Mouse (Mus musculus): ENCODE results near the gene Fads3. TPM values are rescaled to one million over a fixed set of nuclear protein-coding genes. Genes with fewer than 3 reads are reported as not detected.

Gene Fads3
- total and polyA plus RNA-seq, 2 experiments: 1.4 to 4.8 TPM

DNA sequence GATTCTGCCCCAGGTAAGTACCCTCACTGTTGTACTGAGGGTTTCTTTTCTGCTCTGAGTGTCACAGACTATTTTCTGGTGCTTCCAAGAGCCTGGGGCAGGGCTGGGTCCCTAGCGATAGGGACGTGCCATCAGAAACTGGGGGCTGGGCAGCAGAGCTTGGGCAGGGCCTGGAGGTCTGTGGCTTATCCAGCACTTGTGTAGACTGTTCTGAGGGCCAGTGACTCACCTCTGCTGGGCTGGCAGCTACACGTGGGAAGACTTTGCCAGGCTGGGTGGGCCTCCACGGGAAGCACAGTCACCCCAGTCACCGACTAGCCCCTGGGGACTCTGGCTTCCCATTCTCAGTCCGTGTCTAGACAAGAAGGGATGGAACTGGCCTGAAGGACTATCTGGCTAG lies 863 bp downstream of the Fads3 start:
- Histone ChIP-seq H3K9ac (ENCODE audit: low read depth, low read length) (no peak overlapping the region), H3K79me2 (ENCODE audit: control insufficient read depth, insufficient read depth, low read length) (no peaks in the 10 kb centered on the region), H3K4me1 (ENCODE audit: control insufficient read depth, insufficient read depth, low read length) (peaks cover 13% of the 10 kb centered on the region), H3K36me3 (ENCODE audit: control insufficient read depth, insufficient read depth, low read length) (no peaks in the 10 kb centered on the region), H3K27me3 (ENCODE audit: control insufficient read depth, insufficient read depth, low read length) (no peaks in the 10 kb centered on the region), H3K27ac (replicated peaks; ENCODE audit: insufficient read depth, low read depth, low read length) (no peak overlapping the region), H3K4me3 (ENCODE audit: insufficient read depth, low read depth, low read length) (peak overlapping the region; percentile 66)
- no peak for DNase-seq (ENCODE audit: extremely low read depth, low read depth, low spot score)
- 63% methylated on average over 6 of the region's 6 CpGs for WGBS
- TF ChIP-seq CTCF (IDR thresholded peaks at IDR 0.05; ENCODE audit: low read depth, low read length) (no peak), POLR2A (IDR thresholded peaks at IDR 0.05; ENCODE audit: extremely low read depth, insufficient read depth, low read length) (no peak)

DNA sequence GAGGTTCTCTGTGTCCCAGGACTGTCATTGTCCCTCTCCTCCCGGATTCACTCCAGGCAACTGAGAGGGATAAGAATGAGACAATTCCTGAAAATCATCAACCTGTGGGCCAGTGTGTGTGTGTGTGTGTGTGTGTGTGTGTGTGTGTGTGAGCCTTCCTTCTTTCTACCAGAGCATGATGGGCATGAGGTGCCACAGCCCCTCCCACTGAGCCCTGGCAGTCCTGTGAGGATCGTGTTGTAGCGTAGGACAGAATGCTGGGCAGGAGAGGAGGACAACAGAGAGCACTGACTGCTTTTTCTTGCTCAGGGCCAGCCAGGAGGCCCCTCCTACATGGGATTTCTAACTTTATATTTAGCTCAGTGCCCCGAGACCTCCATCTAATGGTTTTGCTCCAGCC lies 1.4 kb downstream of the Fads3 start:
- WGBS: 83% methylated on average over 4 of the region's 4 CpGs
- Histone ChIP-seq H3K27me3 (ENCODE audit: control insufficient read depth, insufficient read depth, low read length) (no peaks in the 10 kb centered on the region), H3K36me3 (ENCODE audit: control insufficient read depth, insufficient read depth, low read length) (no peaks in the 10 kb centered on the region), H3K27ac (replicated peaks; ENCODE audit: insufficient read depth, low read depth, low read length) (no peak overlapping the region), H3K9ac (ENCODE audit: low read depth, low read length) (no peak overlapping the region), H3K4me1 (ENCODE audit: control insufficient read depth, insufficient read depth, low read length) (peaks cover 13% of the 10 kb centered on the region), H3K4me3 (ENCODE audit: insufficient read depth, low read depth, low read length) (no peak overlapping the region), H3K79me2 (ENCODE audit: control insufficient read depth, insufficient read depth, low read length) (no peaks in the 10 kb centered on the region)
- DNase-seq (ENCODE audit: extremely low read depth, low read depth, low spot score): no peak
- TF ChIP-seq CTCF (IDR thresholded peaks at IDR 0.05; ENCODE audit: low read depth, low read length) (no peak), POLR2A (IDR thresholded peaks at IDR 0.05; ENCODE audit: extremely low read depth, insufficient read depth, low read length) (no peak)

DNA sequence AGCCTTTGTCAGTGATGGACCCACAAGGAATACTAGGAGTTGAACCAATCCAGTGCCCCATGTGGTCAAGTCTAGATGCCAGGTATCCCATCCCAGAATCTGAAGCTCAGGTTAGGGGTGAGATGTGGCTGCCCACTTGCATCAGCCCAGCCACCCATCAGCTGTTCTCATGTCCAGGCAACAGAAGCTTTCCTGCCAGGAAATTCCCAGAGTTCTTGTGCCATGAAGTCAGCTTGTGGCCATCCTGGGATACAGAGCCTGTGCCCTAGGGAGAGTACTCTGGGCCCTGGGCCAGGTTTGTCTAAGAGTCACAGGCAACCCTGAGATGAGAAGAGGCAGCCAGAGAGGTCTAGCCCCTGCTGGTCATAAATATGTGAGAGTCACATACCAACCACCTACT lies 2.3 kb downstream of the Fads3 start:
- no peak for DNase-seq (ENCODE audit: extremely low read depth, low read depth, low spot score)

GRCm38 (mm10) chr19:10045707-10046106 lies 4.3 kb downstream of the Fads3 start:
- Histone ChIP-seq H3K27me3 (ENCODE audit: control insufficient read depth, insufficient read depth, low read length) (no peaks in the 10 kb centered on the region), H3K79me2 (ENCODE audit: control insufficient read depth, insufficient read depth, low read length) (no peaks in the 10 kb centered on the region), H3K4me3 (ENCODE audit: insufficient read depth, low read depth, low read length) (no peak overlapping the region), H3K4me1 (ENCODE audit: control insufficient read depth, insufficient read depth, low read length) (peaks cover 6% of the 10 kb centered on the region; the same call in 1 of the 2 replicates), H3K9ac (ENCODE audit: low read depth, low read length) (no peak overlapping the region), H3K27ac (replicated peaks; ENCODE audit: insufficient read depth, low read depth, low read length) (no peak overlapping the region), H3K36me3 (ENCODE audit: control insufficient read depth, insufficient read depth, low read length) (no peaks in the 10 kb centered on the region)
- TF ChIP-seq CTCF (IDR thresholded peaks at IDR 0.05; ENCODE audit: low read depth, low read length) (no peak), POLR2A (IDR thresholded peaks at IDR 0.05; ENCODE audit: extremely low read depth, insufficient read depth, low read length) (no peak)
- 83% methylated on average over 2 of the region's 2 CpGs for WGBS
- no peak for DNase-seq (ENCODE audit: extremely low read depth, low read depth, low spot score)

More for the DNA sequence above, 2.3 kb downstream of the Fads3 start:
- H3K4me1 ChIP-seq (ENCODE audit: control insufficient read depth, insufficient read depth, low read length): peaks cover 10% of the 10 kb centered on the region
- H3K79me2 ChIP-seq (ENCODE audit: control insufficient read depth, insufficient read depth, low read length): no peaks in the 10 kb centered on the region
- no peak overlapping the region for H3K4me3 ChIP-seq (ENCODE audit: insufficient read depth, low read depth, low read length)
- H3K36me3 ChIP-seq (ENCODE audit: control insufficient read depth, insufficient read depth, low read length): no peaks in the 10 kb centered on the region
- H3K27ac ChIP-seq (replicated peaks; ENCODE audit: insufficient read depth, low read depth, low read length): no peak overlapping the region
- H3K9ac ChIP-seq (ENCODE audit: low read depth, low read length): no peak overlapping the region
- H3K27me3 ChIP-seq (ENCODE audit: control insufficient read depth, insufficient read depth, low read length): no peaks in the 10 kb centered on the region
- no peak for TF ChIP-seq CTCF (IDR thresholded peaks at IDR 0.05; ENCODE audit: low read depth, low read length)
- TF ChIP-seq POLR2A (IDR thresholded peaks at IDR 0.05; ENCODE audit: extremely low read depth, insufficient read depth, low read length): no peak

DNA sequence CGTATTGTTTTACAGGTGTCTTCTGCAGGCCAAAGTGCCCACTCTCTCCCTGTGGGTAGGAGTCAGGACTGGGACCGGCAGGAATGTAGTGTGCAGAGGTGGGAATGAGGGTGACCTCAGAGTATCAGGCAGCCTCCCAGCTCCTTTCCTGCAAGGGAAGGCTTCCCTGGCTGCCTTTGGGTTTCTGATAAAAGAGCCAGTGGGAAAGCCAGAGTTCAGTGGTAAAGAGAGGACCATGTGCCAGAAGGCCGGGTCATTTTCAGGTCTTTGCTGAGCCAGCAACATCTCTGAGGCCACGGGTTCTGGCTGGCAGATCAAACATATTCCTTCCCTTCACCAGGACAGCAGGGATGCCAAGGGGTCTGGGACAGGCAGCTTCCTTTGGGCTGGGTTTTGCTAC lies 5.0 kb downstream of the Fads3 start:
- H3K27ac ChIP-seq (replicated peaks; ENCODE audit: insufficient read depth, low read depth, low read length): no peak overlapping the region
- H3K36me3 ChIP-seq (ENCODE audit: control insufficient read depth, insufficient read depth, low read length): no peaks in the 10 kb centered on the region
- no peak for TF ChIP-seq POLR2A (IDR thresholded peaks at IDR 0.05; ENCODE audit: extremely low read depth, insufficient read depth, low read length)
- no peak for TF ChIP-seq CTCF (IDR thresholded peaks at IDR 0.05; ENCODE audit: low read depth, low read length)
- peak; percentile 64 for DNase-seq (ENCODE audit: extremely low read depth, low read depth, low spot score)
- no peaks in the 10 kb centered on the region for H3K27me3 ChIP-seq (ENCODE audit: control insufficient read depth, insufficient read depth, low read length)
- H3K4me3 ChIP-seq (ENCODE audit: insufficient read depth, low read depth, low read length): no peak overlapping the region
- H3K9ac ChIP-seq (ENCODE audit: low read depth, low read length): no peak overlapping the region
- no peaks in the 10 kb centered on the region for H3K79me2 ChIP-seq (ENCODE audit: control insufficient read depth, insufficient read depth, low read length)
- peaks cover 6% of the 10 kb centered on the region; the same call in 1 of the 2 replicates for H3K4me1 ChIP-seq (ENCODE audit: control insufficient read depth, insufficient read depth, low read length)
- 22% methylated on average over 4 of the region's 4 CpGs for WGBS

DNA sequence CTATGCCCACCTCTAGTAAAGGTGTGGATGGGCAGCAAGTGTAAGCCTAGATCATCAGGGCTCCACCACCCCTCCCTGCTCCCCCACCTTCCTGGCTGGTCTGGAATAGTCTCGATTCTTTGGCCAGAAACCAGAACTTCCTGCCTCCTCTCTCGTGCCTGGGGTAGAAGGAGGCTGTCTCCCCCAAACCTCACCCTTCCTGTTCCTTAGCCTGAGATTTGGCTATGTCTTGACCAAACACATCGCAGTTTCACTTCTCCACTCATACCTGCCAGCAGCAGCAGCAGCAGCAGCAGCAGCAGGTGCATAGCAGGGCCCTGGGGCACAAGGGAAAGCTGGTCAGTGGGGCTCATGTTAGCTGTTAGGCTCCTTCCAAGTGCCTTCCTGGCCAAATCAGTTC lies 5.6 kb downstream of the Fads3 start:
- Histone ChIP-seq H3K4me3 (ENCODE audit: insufficient read depth, low read depth, low read length) (no peak overlapping the region), H3K9ac (ENCODE audit: low read depth, low read length) (no peak overlapping the region), H3K4me1 (ENCODE audit: control insufficient read depth, insufficient read depth, low read length) (peaks cover 6% of the 10 kb centered on the region; the same call in 1 of the 2 replicates), H3K27me3 (ENCODE audit: control insufficient read depth, insufficient read depth, low read length) (no peaks in the 10 kb centered on the region), H3K79me2 (ENCODE audit: control insufficient read depth, insufficient read depth, low read length) (no peaks in the 10 kb centered on the region), H3K27ac (replicated peaks; ENCODE audit: insufficient read depth, low read depth, low read length) (no peak overlapping the region), H3K36me3 (ENCODE audit: control insufficient read depth, insufficient read depth, low read length) (no peaks in the 10 kb centered on the region)
- TF ChIP-seq CTCF (IDR thresholded peaks at IDR 0.05; ENCODE audit: low read depth, low read length): no peak
- no peak for TF ChIP-seq POLR2A (IDR thresholded peaks at IDR 0.05; ENCODE audit: extremely low read depth, insufficient read depth, low read length)
- DNase-seq (ENCODE audit: extremely low read depth, low read depth, low spot score): no peak
- WGBS: 32% methylated on average over 3 of the region's 3 CpGs

Measured in liver, adult 2 months (tissue).